Mouse (Mus musculus) lung, postnatal 0 days (tissue): Measurements from ENCODE around the gene 2300003K06Rik.
"Not testable (repeated sequence)": the region's sequence is repeated elsewhere in the genome, so short reads cannot be mapped to it uniquely, and the experiment has no call there.

Experiments used
- CTCF ChIP-seq: IDR thresholded peaks from 2 replicates; pipeline ENCODE4 v1.5.1; 2016; ENCODE audit warnings: antibody characterized with exemption, mild to moderate bottlenecking
- EP300 ChIP-seq: IDR thresholded peaks from 2 replicates; pipeline ENCODE4 v1.6.1; 2016; ENCODE audit warnings: antibody characterized with exemption, mild to moderate bottlenecking, control low read depth

GRCm38 (mm10) chr11:99809792-99810191 is 28.1 kb downstream of the 2300003K06Rik start, which contains the start of gene Krtap4-13:
- TF ChIP-seq CTCF, EP300: not testable (repeated sequence)
